Mouse (Mus musculus) brain, adult 2 months (tissue): ENCODE measurements around the gene Tas2r104.

Experiments used
- DNase-seq: peaks from one replicate; pipeline ENCODE4 v3.0.0; 2011; ENCODE audit warnings: low read depth, low spot score

Gene Tas2r104

GRCm38 (mm10) chr6:131685644-131686043 lies at the start of gene Tas2r104:
Tas2r104 (minus strand) TSS chr6:131685744.
- no peak for DNase-seq

- peak; percentile 12 for DNase-seq
Observed at GRCm38 (mm10) chr6:131712803-131713202, 27.3 kb upstream of the Tas2r104 start.

- no peak for DNase-seq
Observed at GRCm38 (mm10) chr6:131689963-131690362, 4.4 kb upstream of the Tas2r104 start, which contains the start of gene Tas2r114. Tas2r114 (minus strand) TSS chr6:131690063.

GRCm38 (mm10) chr6:131687395-131687794 lies 1.9 kb upstream of the Tas2r104 start, which contains the start of gene Tas2r105:
Tas2r105 (minus strand) TSS chr6:131687495.
- no peak for DNase-seq

- no peak for DNase-seq
Observed at GRCm38 (mm10) chr6:131678786-131679185, 6.8 kb downstream of the Tas2r104 start, which contains the start of gene Tas2r106. Tas2r106 (minus strand) TSS chr6:131678886.

GRCm38 (mm10) chr6:131660049-131660448 lies 25.5 kb downstream of the Tas2r104 start, which contains the start of gene Tas2r107:
Tas2r107 (minus strand) TSS chr6:131660149.
- no peak for DNase-seq
